Mouse (Mus musculus): ENCODE data around the gene Col8a2. TPM values are rescaled to one million over a fixed set of nuclear protein-coding genes. Genes with fewer than 3 reads are reported as not detected.

Col8a2 gene
- total and polyA plus RNA-seq, 3 experiments: not detected

GRCm38 (mm10) chr4:126305428-126305827 is 18.8 kb downstream of the Col8a2 start:
- TF ChIP-seq ZNF384 (IDR thresholded peaks at IDR 0.05; ENCODE audit: low read depth, low read length) (no peak), NRF1 (IDR thresholded peaks at IDR 0.05; ENCODE audit: low read depth, low read length) (no peak), E2F4 (IDR thresholded peaks at IDR 0.05; ENCODE audit: insufficient replicate concordance, low read depth, low read length) (no peak), CHD1 (IDR thresholded peaks at IDR 0.05; ENCODE audit: low read depth, low read length) (no peak), MAFK (IDR thresholded peaks at IDR 0.05; ENCODE audit: insufficient replicate concordance, low read length) (no peak), SIN3A (IDR thresholded peaks at IDR 0.05; ENCODE audit: low read length) (no peak), SMC3 (IDR thresholded peaks at IDR 0.05; ENCODE audit: low read depth, low read length) (no peak), TBP (conservative IDR thresholded peaks at IDR 0.05; ENCODE audit: low read depth, low read length) (no peak), RAD21 (IDR thresholded peaks at IDR 0.05; ENCODE audit: low read depth, low read length) (no peak), ETS1 (conservative IDR thresholded peaks at IDR 0.05; ENCODE audit: low read depth, low read length) (no peak), ZMIZ1 (IDR thresholded peaks at IDR 0.05; ENCODE audit: low read depth, low read length) (no peak), JUN (IDR thresholded peaks at IDR 0.05; ENCODE audit: insufficient read depth, low read depth, low read length) (no peak), MAZ (IDR thresholded peaks at IDR 0.05; ENCODE audit: low read depth, low read length) (no peak)
- peaks cover 8% of the 10 kb centered on the region for H3K9me3 ChIP-seq (replicated peaks; ENCODE audit: low read length)
- peaks cover 24% of the 10 kb centered on the region for H3K27me3 ChIP-seq (replicated peaks)
- no peak overlapping the region for H3K9ac ChIP-seq (ENCODE audit: insufficient read depth, low read depth)
- in situ Hi-C loops (cut with MboI; ENCODE audit: low pct_ligation_motif_present, low pct_unique_long_range_greater_than_20kb, low sequenced_read_pairs) (loop anchor here (5.0 kb wide), 1 partner anchor 33 kb away; no protein-coding TSS in a partner anchor), dilution Hi-C loops (cut with MboI; ENCODE audit: extremely low pct_ligation_motif_present, extremely low pct_unique_long_range_greater_than_20kb, low sequenced_read_pairs) (no loop called here)
- no peak overlapping the region for H3K4me3 ChIP-seq (replicated peaks in 1 of 3; ENCODE audit: low read depth in 2 of 3, low read length in 2 of 3, poor library complexity in 1 of 3)
- H3K27ac ChIP-seq (ENCODE audit: insufficient read depth, low read depth): no peak overlapping the region
- H3K79me2 ChIP-seq (replicated peaks; ENCODE audit: control insufficient read depth, extremely low read depth, insufficient read depth, poor library complexity, severe bottlenecking): no peaks in the 10 kb centered on the region
- H3K36me3 ChIP-seq (replicated peaks in 1 of 2; ENCODE audit: control insufficient read depth in 1 of 2, insufficient read depth in 1 of 2, low read length in 1 of 2): no peaks in the 10 kb centered on the region
- no peak overlapping the region for H3K4me2 ChIP-seq (ENCODE audit: insufficient read depth, low read depth, poor library complexity, severe bottlenecking)
- peaks cover 0 to 18% of the 10 kb centered on the region in 2 experiments; a peak in 3 of 4 replicates for H3K4me1 ChIP-seq (ENCODE audit: control insufficient read depth in 1 of 2, insufficient read depth in 2 of 2)
- DNase-seq (ENCODE audit: extremely low read depth): no peak

- Histone ChIP-seq H3K27ac (ENCODE audit: insufficient read depth, low read depth) (no peak overlapping the region), H3K4me3 (replicated peaks in 1 of 3; ENCODE audit: low read depth in 2 of 3, low read length in 2 of 3, poor library complexity in 1 of 3) (no peak overlapping the region), H3K36me3 (replicated peaks in 1 of 2; ENCODE audit: control insufficient read depth in 1 of 2, insufficient read depth in 1 of 2, low read length in 1 of 2) (no peaks in the 10 kb centered on the region), H3K9me3 (replicated peaks; ENCODE audit: low read length) (peaks cover 8% of the 10 kb centered on the region), H3K79me2 (replicated peaks; ENCODE audit: control insufficient read depth, extremely low read depth, insufficient read depth, poor library complexity, severe bottlenecking) (no peaks in the 10 kb centered on the region), H3K9ac (ENCODE audit: insufficient read depth, low read depth) (no peak overlapping the region), H3K4me1 (ENCODE audit: control insufficient read depth in 1 of 2, insufficient read depth in 2 of 2) (peaks cover 0 to 12% of the 10 kb centered on the region in 2 experiments; a peak in 3 of 4 replicates), H3K27me3 (replicated peaks) (peaks cover 18% of the 10 kb centered on the region), H3K4me2 (ENCODE audit: insufficient read depth, low read depth, poor library complexity, severe bottlenecking) (no peak overlapping the region)
- TF ChIP-seq GABPA (IDR thresholded peaks at IDR 0.05; ENCODE audit: insufficient replicate concordance, low read depth, low read length) (no peak), ZMIZ1 (IDR thresholded peaks at IDR 0.05; ENCODE audit: low read depth, low read length) (no peak), UBTF (IDR thresholded peaks at IDR 0.05; ENCODE audit: low read depth, low read length) (no peak), CHD1 (IDR thresholded peaks at IDR 0.05; ENCODE audit: low read depth, low read length) (no peak), USF2 (conservative IDR thresholded peaks at IDR 0.05; ENCODE audit: low read depth, low read length) (no peak), JUN (IDR thresholded peaks at IDR 0.05; ENCODE audit: insufficient read depth, low read depth, low read length) (no peak), MEF2A (IDR thresholded peaks at IDR 0.05; ENCODE audit: borderline replicate concordance, low read depth, low read length) (no peak), MAZ (IDR thresholded peaks at IDR 0.05; ENCODE audit: low read depth, low read length) (no peak), ZC3H11A (IDR thresholded peaks at IDR 0.05; ENCODE audit: low read depth, low read length) (no peak), NRF1 (IDR thresholded peaks at IDR 0.05; ENCODE audit: low read depth, low read length) (no peak)
- DNase-seq (ENCODE audit: extremely low read depth): no peak
- dilution Hi-C loops (cut with MboI; ENCODE audit: extremely low pct_ligation_motif_present, extremely low pct_unique_long_range_greater_than_20kb, low sequenced_read_pairs) (no loop called here), in situ Hi-C loops (cut with MboI; ENCODE audit: low pct_ligation_motif_present, low pct_unique_long_range_greater_than_20kb, low sequenced_read_pairs) (loop anchor here (5.0 kb wide), 1 partner anchor 34 kb away; no protein-coding TSS in a partner anchor)
These were observed 19.5 kb downstream of the Col8a2 start for GRCm38 (mm10) chr4:126306058-126306457.

Measured in CH12.LX (cell line).